Comparison of ENCODE assay signal across 17 mouse cellular contexts in genomic region chr5:119560392-119560791, GRCm38 (mm10).
DNase-seq lines count a peak whose midpoint lies in the region; TF ChIP-seq lines count a peak whose summit lies in the region.
"Had no signal": no experiment of that assay in that cellular context is flagged by ENCODE, and none has a peak within 500 bp of the region (broad histone marks: within the 10 kb centered on the region; RNA-seq: fewer than 3 reads in every experiment).

No protein-coding gene starts in this region.

- no peak overlapping the region for H3K4me3 ChIP-seq in layer of hippocampus, adult 2 months
- H3K4me3 ChIP-seq in testis, adult 2 months (ENCODE audit: control insufficient read depth, low read depth, low read length) = no peak overlapping the region
- H3K4me3 ChIP-seq: embryonic facial prominence, embryonic 12.5 days; embryonic facial prominence, embryonic 15.5 days; forebrain, embryonic 12.5 days; forebrain, embryonic 15.5 days; heart, adult 2 months; hindbrain, embryonic 12.5 days; hindbrain, embryonic 15.5 days had no signal

- H3K27ac ChIP-seq in layer of hippocampus, adult 2 months = no peak overlapping the region
- no peak overlapping the region for H3K27ac ChIP-seq in testis, adult 2 months (ENCODE audit: control insufficient read depth, insufficient read depth, low read depth, low read length)
- H3K27ac ChIP-seq: embryonic facial prominence, embryonic 12.5 days; embryonic facial prominence, embryonic 15.5 days; forebrain, embryonic 12.5 days; forebrain, embryonic 15.5 days; heart, adult 2 months; hindbrain, embryonic 12.5 days; hindbrain, embryonic 15.5 days had no signal

- H3K36me3 ChIP-seq in testis, adult 2 months (ENCODE audit: control insufficient read depth, insufficient read depth, low read length) = no peaks in the 10 kb centered on the region
- H3K36me3 ChIP-seq: embryonic facial prominence, embryonic 12.5 days; embryonic facial prominence, embryonic 15.5 days; forebrain, embryonic 12.5 days; forebrain, embryonic 15.5 days; hindbrain, embryonic 12.5 days; hindbrain, embryonic 15.5 days had no signal

- no peaks in the 10 kb centered on the region for H3K27me3 ChIP-seq in testis, adult 2 months (ENCODE audit: control insufficient read depth, insufficient read depth, low read length)
- H3K27me3 ChIP-seq: forebrain, embryonic 15.5 days had no signal

- no peaks in the 10 kb centered on the region for H3K4me1 ChIP-seq in testis, adult 2 months (ENCODE audit: control insufficient read depth, insufficient read depth, low read length)

- TF ChIP-seq CTCF in layer of hippocampus, adult 2 months (conservative IDR thresholded peaks at IDR 0.05) = peak; percentile 22; the same call in 1 of the 2 replicates
- TF ChIP-seq CTCF in testis, adult 2 months (IDR thresholded peaks at IDR 0.05; ENCODE audit: control insufficient read depth, insufficient read depth, insufficient replicate concordance, low read depth, low read length) = peak; percentile 28; the same call in 1 of the 2 replicates

- TF ChIP-seq POLR2A in testis, adult 2 months (IDR thresholded peaks at IDR 0.05; ENCODE audit: control insufficient read depth, low read depth, low read length) = no peak

- DNase-seq in layer of hippocampus, adult 2 months (ENCODE audit: low spot score in 2 of 2) = no peak
- no peak for DNase-seq in layer of hippocampus, adult 18-20 months (ENCODE audit: low spot score in 2 of 2)
- DNase-seq in testis, postnatal 10 days (ENCODE audit: low spot score) = no peak
- peak; percentile 51 for DNase-seq in ZHBTc4 (ENCODE audit: low read depth, low spot score)
- DNase-seq in right cerebral cortex, postnatal 4 days = no peak
- DNase-seq: adrenal gland, adult 2 months; adrenal gland, postnatal 14 days; gastrocnemius, postnatal 10 days; gastrocnemius, postnatal 36 days; heart, adult 2 months had no signal
